Mouse (Mus musculus) frontal cortex, postnatal 14 days (tissue): ENCODE results near the gene Pde4d.

ENCODE experiments used
- DNase-seq, 2 experiments: peaks; one replicate each; pipeline ENCODE4 v3.0.0; 2022; ENCODE audit warnings: low spot score in 2 of 2

Gene Pde4d

GRCm38 (mm10) chr13:108824638-108825310 lies 375.0 kb downstream of the Pde4d start:
- no peak for DNase-seq

DNA sequence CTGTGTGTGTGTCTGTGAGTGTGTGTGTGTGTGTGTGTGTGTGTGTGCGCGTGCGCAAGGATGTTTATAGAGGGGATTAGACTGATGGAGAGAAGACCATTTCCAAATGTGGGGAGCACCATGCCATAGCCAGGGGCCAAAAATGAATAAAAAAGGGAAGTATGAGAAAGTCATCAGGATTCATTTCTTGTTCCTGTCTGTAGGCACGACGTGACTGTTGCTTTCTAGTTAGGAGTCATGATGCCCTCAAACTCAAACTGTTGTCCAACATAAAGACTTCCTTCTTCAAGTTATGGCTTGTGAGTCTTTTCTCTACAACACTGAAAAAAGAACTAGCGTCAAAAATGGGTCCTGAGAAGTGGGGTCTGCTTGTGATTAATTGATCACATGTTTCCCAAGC lies 375.8 kb downstream of the Pde4d start:
- DNase-seq: no peak

GRCm38 (mm10) chr13:108834197-108834596 lies 384.4 kb downstream of the Pde4d start:
- no peak for DNase-seq

DNA sequence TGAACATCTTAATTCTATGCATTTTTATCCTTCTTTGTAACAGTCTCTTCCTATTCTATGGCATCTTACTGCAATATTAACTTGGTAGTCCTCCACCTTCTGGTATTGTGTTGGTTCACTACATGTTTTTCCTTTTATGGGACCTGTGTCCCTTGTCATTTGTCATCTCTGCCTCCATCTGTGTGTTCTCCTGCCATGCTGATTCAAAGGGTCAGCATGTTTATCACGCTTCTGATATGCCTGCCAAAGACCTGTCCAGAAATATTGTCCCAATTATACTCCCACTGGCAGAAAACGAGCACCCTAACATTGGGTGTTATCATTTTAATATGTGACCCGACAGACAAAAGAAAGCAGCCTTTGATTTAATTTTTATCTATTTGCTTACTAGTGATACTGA lies 386.6 kb downstream of the Pde4d start:
- DNase-seq: no peak

DNA sequence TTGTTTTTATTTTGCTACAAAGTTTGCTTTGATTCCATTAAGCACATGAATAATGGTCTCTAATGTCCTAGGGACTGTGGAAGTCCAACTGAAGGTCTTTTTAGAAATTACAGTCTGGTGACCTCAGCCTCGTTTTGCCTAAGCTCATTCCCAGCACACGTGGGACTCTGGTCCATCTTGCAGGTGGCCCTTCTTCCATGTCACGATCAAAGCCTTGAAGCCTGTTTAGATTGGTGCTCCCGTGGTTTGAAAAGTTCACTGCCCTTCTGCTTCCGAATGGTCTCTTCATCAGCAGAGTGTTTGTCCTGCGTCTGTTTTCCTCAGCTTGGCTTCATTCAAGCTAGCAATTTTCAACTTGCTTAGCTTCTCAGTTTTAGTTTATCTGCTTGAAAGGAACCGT lies 389.4 kb downstream of the Pde4d start:
- no peak for DNase-seq

DNA sequence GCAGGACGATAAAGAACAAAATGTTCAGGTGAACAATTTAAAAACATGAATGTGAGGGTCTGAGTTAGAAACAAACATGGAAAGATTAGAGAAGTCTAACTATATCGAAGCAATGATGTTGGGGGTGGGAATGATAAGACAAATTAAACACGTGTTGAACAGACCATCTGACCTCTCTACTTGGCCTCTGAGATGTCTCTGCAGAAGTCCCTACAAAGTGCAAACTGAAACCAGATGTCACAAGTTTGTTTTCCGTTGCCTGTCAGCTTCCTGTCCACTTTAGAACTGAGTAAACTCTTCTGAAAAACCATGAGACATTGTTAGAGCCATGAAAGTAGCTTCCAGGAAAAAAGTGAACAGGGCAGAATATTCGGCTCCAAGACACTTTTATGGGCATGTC lies 404.3 kb downstream of the Pde4d start:
- DNase-seq: no peak

DNA sequence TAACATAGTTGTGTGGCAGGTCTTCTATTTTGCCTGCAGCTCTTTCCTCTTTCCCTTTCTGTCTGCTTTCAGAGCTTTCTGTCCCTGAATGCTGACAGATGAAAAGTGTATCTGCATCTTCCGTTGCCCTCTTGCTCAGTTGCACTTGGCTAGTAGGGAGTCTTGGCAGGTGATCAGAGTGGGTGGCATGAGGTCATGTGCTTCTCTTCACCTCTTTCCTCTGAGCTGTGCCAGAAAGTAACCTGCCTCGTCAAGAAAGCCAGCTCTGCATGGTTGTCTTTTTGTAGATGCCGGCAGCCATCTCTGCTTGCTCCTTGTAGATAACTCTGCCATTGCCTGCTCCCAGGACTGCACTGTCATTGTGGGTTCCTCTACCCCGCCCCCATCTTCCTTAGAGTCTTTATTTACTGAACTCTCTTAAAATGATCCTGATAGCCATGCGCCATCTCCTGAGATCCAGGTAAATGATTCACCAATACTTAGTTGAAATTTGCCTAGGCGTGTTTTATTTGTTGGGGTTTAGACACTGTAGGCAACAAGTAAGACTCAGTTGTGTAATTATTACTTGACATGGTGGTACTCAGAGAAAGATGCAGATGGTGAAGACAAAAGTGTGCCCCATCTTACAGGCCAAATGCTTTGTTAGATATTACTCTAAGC lies 407.2 kb downstream of the Pde4d start:
- no peak for DNase-seq

DNA sequence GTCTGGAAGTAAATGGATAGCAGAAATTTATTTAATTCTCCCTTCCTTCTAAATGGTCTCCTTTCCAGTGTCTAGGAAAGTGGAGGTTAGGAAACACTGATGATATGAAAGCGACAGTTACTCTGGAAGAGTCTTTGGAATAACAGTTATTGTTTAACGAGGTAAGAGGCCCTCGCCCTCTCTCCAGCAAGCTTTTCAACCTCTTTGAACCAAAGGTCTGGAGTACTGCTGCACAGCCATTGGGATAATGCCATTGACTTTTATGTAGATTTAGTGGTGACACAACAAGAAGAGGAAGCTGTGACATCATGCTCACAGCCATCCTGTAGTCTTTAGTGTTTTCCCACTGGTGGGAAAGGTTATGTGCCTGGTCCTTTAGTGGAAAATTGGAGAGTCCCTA lies 409.6 kb downstream of the Pde4d start:
- DNase-seq: no peak

DNA sequence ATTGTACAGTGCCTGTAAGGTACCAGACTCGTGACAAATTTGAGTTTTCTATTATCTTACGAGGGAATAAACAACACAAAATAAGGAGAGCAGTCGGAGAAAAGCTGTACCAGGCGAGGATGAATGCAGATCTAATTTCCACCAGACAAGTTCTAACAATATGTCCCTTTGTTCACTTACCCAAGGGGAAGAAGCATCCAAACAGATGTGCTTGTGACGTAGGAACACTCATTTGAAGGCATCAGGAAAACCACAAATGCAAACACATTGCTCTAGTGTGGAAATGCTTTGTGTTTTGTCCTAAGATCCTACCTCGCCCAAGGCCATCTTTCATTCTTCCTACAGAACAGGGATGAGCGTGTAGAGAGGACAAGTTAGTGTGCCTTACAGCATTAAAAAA lies 411.0 kb downstream of the Pde4d start:
- no peak for DNase-seq

DNA sequence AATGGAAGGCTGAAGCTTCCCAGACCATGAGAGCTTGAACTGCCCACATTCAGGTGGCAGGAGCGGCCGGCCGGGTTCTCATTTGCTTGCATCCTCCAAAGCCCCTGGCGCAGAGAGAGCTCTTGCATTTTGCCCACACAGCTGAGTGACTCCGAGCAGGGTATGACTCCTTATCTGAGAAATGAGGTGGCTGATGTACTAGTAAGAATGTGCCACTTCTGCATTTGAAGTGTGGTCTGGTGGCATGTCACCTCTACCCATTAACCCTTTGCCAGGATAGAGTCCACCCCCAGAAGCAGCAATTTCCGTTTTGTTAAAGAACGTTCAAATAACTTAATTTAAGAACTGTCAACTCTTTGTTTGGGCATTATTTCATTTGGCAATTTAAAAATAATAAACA lies 412.0 kb downstream of the Pde4d start:
- no peak for DNase-seq

DNA sequence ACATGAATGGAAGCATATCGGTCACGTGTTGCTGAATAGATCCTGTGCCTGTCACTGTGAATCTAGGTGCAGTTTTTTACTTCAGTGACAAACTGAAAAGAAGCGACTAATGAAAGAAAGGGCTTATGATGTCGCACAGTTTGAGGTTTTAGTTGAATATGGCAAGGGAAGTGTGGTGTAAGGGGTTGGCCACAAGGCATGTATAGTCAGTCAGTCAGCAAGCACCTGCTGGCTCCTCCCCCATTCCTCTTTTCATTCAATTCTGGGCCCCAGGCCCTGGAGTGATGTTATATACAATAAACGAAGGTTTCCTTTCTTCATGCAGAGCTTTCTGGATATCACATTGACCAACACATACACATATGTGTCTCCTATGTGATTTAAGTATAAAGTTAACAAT lies 412.4 kb downstream of the Pde4d start:
- DNase-seq: no peak

DNA sequence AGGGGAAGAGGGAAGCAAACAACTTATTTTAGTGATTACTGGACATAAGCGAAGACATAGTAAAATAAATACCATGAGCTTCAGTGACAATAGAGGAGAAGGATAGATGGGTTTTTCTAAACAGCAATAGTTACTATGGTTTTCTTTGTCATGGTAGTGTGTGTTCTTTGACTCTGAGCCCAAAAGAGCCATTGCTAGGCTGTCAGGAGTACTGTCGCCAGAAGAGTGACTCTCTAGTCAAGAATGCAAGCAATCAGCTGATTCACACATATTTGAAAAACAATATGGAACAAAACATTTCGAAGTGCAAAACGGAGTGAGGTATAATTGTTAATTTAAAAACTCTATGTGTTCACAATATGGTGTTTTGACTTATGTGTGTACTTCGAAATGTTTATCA lies 450.4 kb downstream of the Pde4d start:
- DNase-seq: no peak

DNA sequence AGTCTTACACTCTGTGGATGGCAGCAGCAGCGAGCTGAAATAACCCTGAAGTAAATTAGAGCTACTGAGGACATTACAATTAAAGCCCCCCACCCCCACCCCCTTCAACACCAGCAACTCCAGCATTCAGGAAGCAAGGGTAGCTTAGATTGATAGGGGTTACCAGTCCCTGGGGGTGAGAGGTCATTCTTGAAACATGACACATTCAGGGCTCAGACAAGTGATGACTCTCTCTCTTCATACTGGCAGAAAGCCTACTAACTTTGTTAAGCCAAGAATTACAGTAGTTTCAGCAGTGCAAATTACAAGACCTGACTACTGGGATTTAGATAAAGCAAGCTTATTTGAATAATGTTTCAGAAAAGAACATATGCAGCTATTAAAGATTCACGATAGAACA lies 455.4 kb downstream of the Pde4d start:
- no peak for DNase-seq

- no peak for DNase-seq
Observed at GRCm38 (mm10) chr13:108909193-108909592, 459.4 kb downstream of the Pde4d start.

- no peak for DNase-seq
Observed at GRCm38 (mm10) chr13:108914626-108915025, 464.9 kb downstream of the Pde4d start.

GRCm38 (mm10) chr13:108921146-108921545 lies 471.4 kb downstream of the Pde4d start:
- DNase-seq: no peak

GRCm38 (mm10) chr13:108934854-108935253 lies 485.1 kb downstream of the Pde4d start:
- DNase-seq: no peak

DNA sequence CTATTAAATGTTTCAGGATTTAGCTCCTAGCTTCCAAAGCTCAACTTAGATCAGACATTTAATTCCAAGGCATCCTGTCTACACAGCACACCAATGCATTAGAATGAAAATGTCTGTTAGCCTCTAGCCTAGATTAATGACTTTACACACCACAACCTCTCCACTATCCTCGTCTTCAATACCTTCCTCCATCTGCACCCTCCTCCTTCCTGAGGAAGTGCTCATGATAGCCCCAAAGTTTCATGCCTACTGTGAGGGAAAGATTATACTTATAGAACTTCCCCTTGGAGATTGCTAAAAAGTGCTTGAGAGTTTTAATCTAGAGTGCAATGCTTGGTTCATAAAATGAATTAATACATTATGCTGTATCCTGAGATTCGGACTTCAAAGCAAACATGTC lies 487.5 kb downstream of the Pde4d start:
- DNase-seq: no peak

GRCm38 (mm10) chr13:108952911-108953310 lies 503.2 kb downstream of the Pde4d start:
- DNase-seq: no peak

DNA sequence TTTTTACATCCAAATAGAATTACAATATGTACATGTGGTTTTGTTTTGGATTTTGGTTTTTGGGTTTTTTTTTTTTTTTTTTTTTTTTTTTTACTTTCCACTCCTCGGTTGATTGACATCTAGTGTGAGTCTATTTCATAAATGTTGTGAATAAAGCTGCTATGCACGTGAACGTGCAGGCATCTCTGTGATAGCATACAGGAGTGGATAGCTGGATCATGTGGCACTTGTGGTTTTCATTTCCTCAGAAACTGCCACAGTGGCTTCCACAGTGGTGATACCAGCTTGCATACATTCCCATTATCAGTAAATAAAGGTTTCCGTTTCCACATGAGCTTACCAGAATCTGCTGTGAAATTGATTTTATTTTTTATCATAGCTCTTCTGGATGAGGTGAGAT lies 506.3 kb downstream of the Pde4d start:
- no peak for DNase-seq

DNA sequence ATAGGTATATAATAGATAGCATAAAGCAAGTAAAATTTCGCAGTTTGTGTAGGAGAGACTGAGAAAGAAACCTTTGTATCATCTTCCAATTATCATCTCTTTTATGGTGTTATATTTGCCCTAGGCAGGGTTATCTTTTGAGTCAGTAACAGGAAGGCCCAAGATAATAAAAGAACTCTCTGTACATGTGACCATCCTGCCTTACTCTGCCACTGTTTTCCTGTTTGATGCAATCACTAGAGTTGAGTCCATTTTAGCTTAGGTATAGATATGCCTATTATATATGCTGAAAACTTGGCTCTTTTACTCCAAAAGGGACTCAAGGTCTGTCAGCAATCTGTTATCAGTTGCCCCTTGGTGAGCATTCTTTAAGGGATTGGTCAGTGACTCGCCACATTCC lies 514.3 kb downstream of the Pde4d start:
- DNase-seq: no peak

GRCm38 (mm10) chr13:108981144-108981543 lies 531.4 kb downstream of the Pde4d start:
- no peak for DNase-seq

- no peak for DNase-seq
Observed at GRCm38 (mm10) chr13:108998739-108999138, 549.0 kb downstream of the Pde4d start.

DNA sequence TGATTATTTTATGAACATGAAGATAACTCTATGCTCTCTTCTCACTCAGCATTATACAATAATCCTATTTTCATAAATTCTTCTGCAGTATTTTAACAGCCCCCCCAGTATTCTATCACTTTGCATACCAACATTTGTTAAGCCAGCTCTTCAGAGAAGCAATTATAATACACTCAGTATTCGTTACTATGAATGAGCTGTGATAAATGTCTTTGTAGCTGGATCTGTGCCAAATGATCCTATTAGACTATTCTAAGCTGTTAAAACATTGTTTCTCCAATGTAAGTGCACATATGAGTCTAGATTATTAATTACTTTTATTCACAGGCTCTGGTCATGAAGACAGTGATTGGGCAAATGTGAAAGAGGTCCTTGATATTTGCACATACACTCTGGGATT lies 575.0 kb downstream of the Pde4d start:
- no peak for DNase-seq
